Mouse (Mus musculus): Measurements from ENCODE around the gene Itpka.
A peak's percentile ranks its signal among the peaks of the same experiment; 100 is the strongest.

The Itpka gene

DNA sequence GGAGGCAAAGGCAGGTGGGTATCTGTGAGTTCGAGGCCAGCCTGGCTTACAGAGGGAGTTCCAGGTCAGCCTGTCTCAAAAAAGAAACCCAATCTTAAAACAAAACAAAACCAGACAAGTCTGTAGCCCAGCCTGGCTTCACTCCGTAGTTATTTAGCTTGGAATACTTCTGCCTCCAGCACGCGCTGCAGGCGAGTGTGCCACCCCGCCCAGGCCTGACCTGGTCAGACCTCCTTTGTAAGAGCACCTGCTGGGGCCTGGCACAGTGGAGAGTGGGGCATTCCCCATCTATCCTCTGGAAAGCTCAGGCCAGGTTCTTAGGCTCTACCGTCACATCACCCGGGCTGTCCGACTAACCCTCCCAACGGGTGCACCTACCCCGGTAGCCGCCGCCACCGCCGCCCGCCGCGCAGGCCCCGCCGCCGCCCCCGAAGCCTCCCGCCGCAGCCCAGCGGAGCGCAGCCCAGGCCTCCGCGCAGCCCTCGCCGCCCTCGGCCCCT lies 15.5 kb downstream of the Itpka start:
- peak; percentile 54 for DNase-seq (ENCODE audit: low read depth, low spot score)

DNA sequence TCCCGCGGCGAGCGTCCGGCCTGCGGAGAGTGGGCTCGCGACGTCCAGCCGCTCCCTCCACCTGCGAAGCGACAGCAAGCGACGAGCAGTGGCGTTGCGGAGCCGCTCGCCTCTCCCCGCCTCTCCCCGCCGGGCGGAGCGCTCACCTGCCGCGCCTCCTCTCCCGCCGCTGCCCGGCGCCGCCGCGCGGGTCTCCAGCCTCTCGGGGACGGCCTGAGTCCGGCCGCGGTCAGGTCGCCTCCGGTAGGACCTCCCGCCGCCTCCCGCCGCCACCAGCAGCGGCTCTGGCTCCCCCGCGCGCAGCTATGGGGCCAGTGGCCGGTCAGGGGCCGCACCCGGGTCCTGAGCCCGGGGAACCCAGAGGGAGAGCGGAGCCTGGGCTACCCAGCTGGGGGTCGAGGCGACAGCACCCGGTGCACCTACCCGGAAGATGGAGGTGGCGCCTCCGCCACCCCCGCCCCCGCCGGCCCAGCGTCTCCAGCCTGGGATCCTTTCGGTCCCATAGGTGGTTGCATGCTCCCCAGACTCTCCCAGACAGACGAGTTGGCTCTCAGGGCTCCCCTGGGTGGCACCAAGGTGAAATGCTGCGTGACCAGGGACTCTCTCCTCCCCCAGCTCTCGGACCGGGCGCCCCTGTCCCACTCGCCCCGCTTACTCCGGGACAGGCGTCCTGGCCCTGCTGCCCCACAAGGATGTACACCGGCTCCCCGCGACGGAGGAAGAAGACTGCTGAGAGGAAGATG lies 16.1 kb downstream of the Itpka start:
- DNase-seq (ENCODE audit: low read depth, low spot score) = no peak

- peak; percentile 46 for DNase-seq (ENCODE audit: low read depth, low spot score)
These were observed 17.0 kb downstream of the Itpka start for GRCm38 (mm10) chr2:119758844-119759835.

- DNase-seq (ENCODE audit: low read depth, low spot score) = no peak
These were observed 18.1 kb downstream of the Itpka start, which contains the start of gene Ltk for GRCm38 (mm10) chr2:119760251-119760650. Gene Ltk, minus strand, starts transcription at chr2:119760431.

- no peak for DNase-seq (ENCODE audit: low read depth, low spot score)
These were observed 20.1 kb downstream of the Itpka start for GRCm38 (mm10) chr2:119762276-119762675.

- DNase-seq (ENCODE audit: low read depth, low spot score) = no peak
These were observed 21.8 kb downstream of the Itpka start for GRCm38 (mm10) chr2:119763924-119764323.

DNA sequence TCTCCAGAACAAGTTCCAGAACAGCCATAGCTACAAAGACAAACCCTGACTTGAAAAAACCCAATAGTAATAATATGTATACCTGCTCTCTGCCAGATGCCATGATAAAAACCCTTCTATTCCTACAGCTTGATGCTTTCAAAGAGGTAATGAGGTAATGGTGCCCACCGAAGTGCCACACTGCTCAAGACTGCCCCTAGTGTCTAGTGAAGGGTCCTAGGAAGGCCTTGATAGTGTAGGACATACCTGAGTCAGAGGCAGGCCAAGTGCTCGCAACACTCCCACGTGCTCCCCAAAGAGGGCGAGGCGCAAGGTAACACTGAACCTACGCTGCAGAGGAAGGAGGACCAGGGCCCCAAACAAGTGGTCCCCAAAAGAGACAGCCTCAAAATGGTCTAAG lies 25.1 kb downstream of the Itpka start:
- DNase-seq (ENCODE audit: low read depth, low spot score) = peak; percentile 66

- peak; percentile 90 for DNase-seq (ENCODE audit: low read depth, low spot score)
These were observed 45.2 kb downstream of the Itpka start, which contains the start of gene Rpap1 for GRCm38 (mm10) chr2:119787206-119787883. Gene Rpap1, minus strand, starts transcription at chr2:119787537.

- peak; percentile 66 for DNase-seq (ENCODE audit: low read depth, low spot score)
These were observed 47.9 kb downstream of the Itpka start for GRCm38 (mm10) chr2:119789996-119790395.

DNA sequence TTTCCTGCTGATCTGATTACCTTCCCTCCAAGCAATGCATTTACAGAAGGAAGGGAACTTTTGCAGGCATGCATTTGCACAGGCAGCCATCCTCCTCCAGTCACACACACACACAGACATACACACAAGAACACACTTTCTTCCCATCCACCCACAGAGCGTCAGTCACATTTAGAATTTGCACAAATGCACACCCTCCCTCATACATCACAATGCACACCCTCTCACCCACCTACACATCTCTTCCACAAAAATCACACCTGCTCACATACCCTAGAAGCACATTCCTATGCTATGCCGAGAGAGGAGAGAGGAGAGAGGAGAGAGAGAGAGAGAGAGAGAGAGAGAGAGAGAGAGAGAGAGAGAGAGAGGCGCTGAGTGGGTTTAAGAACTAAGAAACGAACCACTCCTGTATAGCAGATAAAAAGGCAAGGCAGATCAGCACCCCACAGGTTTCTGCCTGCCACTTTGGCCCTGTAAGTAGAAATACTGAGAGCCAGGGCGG lies 55.2 kb downstream of the Itpka start, which contains the start of gene Tyro3:
Gene Tyro3, plus strand, starts transcription at position 455 of the 505 bp plus-strand sequence.
- DNase-seq (ENCODE audit: low read depth, low spot score) = no peak

DNA sequence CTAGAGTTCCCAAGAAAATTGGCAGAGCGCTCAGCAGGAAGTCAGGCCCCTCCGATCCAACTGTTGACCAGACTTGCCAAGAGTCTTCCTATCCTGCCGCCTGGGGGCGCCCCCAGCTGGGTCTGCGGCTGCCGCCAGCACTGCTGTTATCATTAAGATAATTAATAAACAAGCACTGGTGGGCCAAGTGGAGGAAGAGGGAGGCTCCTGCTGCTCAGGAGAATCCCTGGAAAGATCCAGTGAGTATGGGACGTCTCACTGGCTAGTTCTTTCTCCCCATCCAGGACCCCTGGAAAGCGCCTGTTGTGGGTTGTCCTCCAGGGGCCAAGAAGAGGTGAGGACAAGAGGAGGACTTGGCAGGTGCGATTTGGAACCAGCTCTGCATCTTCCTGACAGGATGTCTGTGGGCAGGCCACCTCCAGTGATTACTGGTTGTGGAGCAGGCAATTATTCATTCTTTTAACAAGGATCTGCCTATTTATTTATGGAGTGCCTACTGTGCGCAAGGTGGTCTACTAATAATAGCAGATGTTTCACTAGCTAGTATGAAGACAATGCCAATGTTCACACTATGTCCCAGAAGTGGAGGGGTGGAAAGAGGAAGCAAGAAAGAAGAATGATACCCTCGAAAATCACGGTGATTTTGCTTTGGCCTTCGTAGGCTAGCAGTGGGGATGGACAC lies 56.2 kb downstream of the Itpka start:
- DNase-seq (ENCODE audit: low read depth, low spot score) = peak; percentile 68

DNA sequence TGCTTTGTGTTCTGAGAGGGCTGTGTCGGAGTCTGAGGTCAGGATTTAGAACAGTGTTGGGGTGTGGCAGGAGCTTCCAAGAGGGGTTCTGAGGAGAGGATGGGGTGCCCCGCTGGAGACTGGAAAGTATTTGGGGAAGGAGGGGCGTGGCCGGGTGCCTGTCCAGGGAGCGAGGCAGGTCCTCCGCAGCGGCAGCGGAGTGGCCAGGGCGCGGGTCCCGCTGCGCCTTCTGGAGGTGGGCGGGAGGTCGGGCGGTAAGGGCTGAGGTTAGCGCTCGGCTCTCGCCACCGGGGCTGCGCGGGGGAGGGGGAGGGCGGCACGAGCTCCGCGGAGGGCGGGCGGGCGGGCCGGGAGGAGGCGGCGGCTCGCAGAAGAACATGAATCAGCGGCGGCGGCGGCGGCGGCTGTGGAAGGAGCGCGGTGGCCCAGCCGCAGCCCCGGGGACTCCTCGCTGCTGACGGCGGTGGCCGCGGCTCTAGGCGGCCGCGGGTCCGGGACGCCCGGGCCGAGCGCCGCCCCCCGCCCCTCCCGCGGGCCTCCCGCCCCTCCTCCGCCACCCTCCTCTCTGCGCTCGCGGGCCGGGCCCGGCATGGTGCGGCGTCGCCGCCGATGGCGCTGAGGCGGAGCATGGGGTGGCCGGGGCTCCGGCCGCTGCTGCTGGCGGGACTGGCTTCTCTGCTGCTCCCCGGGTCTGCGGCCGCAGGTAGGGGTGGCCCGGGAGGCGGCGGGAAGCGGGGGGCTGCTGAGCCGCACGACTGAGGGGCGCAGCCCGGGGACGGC lies 57.2 kb downstream of the Itpka start:
- DNase-seq (ENCODE audit: low read depth, low spot score) = peak; percentile 64

GRCm38 (mm10) chr2:119799961-119800550 lies 57.9 kb downstream of the Itpka start:
- peak; percentile 50 for DNase-seq (ENCODE audit: low read depth, low spot score)
